Mouse (Mus musculus) kidney, adult 2 months (tissue): ENCODE results near the gene Cog3.

Source experiments
- CTCF ChIP-seq: fragments of 200-500 bp; conservative IDR thresholded peaks from 2 replicates; pipeline ENCODE4 v1.5.1; 2011; ENCODE audit warnings: low read depth, mild to moderate bottlenecking, control low read depth, low read length, moderate library complexity, mixed read lengths; ENCODE audit not compliant: insufficient read depth, insufficient read length
- POLR2A ChIP-seq: fragments of 200-500 bp; IDR thresholded peaks from one replicate; pipeline ENCODE4 v1.6.1; 2011; ENCODE audit warnings: low read depth, low read length, control low read depth

DNA sequence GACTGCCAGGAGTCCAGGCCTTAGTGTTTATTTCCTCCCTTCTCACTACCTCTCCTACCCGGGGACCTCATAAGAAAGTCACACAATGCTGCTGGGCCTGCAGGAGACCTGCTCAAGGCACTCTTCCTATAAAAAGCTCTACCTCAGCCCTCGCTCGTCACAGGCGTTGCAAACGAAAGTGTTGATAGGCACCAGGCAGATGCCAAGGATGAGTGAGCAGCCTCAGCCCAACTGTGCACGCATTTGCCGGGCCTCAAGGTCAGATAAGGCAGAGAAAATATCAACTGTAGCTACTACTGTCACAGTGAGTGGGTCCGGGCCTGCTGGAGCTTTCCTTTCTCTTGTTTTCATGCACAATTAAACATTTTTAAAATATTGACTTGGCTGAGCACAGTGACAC, 19.1 kb upstream of the Cog3 start:
- TF ChIP-seq CTCF (no peak), POLR2A (no peak)
